Mouse (Mus musculus): Measurements from ENCODE around the gene Btbd1.
"Not testable (repeated sequence)": the region's sequence is repeated elsewhere in the genome, so short reads cannot be mapped to it uniquely, and the experiment has no call there.

Btbd1 gene

DNA sequence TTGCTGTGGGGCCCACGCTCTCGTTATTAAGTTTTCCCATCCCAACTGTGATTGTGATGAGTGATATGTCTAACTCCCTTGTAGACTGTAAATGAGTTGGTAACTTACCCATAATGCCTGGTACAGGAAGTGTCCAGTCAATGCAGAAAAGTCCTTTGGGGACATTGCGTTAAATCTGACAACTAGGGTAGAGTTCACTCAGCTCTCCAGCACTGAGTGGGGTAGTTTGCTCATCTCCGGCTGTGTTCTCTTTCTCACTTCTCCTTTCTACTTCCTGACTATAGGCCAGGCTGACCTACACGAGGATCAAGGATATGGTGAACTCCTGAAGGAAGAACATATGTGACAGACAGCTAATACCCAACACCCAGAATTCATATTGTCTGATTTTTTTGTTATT, 20.0 kb upstream of the Btbd1 start:
- no peak for DNase-seq

DNA sequence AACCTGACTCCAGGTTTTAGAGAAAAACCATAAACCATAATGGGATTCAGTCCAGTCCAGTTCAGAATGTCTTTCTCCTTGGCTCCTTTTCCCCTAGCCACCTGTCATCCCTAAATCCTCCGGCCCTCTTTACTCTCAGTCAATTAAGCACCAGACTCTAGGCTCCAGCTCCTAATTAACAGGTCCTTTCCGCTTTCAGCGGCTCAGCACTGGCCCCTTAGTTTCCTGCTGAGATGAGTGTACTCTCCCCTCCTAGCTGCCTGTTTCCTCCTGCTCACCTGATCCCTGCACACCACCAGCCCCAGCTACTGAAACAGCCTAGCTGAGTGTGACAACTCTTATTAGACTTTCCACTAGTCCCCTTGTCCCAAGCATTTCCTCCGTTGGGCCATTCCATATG, 18.5 kb upstream of the Btbd1 start:
- no peak for DNase-seq

DNA sequence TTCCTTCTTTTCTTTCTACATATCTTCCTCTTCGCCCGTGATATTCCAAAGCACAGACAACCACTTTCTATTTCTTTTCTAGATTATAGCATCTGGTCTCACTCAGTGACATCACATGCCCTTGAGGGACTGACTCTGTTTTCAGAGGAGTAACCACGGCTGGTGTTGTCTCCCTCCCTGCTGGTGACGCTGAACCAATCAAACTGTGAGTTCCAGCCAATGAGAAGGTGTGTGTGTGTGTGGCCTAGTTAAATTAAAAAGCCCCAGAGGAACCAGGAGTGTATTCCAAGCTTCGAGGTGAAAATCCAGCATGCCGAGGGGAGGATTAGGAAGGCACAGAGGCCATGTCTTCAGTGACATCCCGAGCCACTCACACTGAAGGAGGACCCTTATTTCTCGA, 17.8 kb upstream of the Btbd1 start:
- DNase-seq = no peak

DNA sequence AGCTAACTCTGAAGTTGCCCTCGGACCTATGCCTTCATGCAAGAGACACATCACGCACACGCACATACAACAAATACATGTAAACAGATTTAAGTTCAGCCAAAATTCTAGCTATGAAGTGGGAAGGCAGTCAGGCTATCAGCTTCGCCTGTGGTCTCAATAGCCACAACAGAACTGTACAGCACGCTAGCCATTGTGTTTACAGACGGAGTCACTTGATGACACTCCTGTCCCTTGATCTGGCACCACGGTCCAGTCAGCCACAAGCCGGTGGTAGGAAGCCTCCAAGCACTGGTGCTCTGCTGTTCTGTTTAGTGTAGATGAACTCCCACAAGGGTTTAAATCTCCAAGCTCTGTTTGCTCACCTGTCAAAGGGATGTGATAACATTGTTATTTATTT, 16.8 kb upstream of the Btbd1 start:
- DNase-seq = no peak

DNA sequence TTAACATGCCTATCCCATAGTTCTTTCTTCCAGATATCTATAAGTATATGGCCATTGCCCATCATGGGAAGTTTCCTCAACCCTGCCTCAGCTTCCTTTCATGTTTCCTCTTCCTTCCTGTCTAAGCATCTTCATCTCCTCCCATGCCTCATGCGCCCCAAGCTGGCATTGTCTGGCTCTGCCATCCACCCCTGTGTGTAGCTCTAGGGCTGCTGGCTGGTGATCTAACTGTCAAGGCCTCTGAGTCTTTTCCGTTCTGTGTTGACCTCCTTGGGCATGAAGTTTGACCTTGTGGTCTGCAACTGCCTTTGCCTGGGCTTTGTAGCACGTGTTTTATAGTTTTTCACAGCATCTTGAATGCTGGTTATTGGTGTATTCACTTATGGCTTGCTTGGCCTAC, 16.1 kb upstream of the Btbd1 start:
- DNase-seq = no peak

DNA sequence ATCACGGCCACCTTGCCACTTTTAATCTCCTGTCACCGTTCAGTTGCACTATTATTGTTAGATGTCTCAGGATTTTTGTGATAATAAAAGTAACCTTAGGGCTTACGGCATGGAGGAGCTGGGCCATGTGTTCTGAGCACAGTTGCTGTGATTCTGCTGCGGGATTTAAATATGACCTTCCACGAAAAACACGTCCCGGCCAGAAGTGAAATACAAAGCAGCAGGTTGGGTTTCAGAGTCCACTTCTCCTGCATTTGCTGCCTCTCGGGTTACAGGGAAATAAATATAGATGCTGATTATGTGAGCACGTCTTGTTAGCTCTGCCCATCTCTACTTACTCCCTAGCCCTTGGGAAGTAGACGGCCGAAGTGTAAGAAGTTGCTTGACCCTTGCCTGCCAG, 15.6 kb upstream of the Btbd1 start:
- no peak for DNase-seq

DNA sequence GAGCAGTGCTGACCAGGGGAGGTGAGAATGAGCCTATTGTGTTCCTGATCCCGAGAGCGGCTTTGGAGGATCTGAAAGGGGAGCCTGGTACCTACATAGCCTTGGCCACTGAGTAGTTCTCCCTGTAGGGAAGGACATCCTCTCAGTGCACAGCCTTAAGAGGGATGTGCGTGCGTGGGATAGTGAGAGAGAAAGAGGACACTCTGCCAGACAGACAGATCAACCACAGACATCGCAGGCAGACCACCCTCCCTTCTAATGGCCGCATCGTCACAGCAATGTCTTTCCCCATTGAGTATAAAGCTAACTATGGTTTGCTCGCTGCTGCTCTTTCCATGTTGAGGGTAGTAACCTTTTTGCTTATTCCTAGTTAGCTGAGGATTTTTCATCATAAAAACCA, 14.7 kb upstream of the Btbd1 start:
- no peak for DNase-seq

DNA sequence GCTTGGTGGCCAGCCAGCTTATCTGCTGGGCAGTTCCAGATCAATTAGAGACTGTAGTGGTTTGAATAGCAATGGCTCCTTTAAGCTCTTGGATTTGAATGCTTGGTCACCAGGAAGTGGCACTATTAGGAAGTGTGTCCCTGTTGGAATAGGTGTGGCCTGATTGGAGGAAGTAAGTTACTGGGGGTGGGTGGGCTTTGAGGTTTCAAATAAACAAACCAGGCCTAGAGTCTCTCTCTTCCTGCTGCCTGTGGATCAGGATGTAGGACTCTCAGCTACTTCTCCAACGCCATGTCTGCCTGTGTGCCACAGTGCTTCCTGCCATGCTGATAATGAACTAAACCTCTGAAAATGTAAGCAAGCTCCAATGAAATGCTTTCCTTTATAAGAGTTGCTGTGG, 13.8 kb upstream of the Btbd1 start:
- no peak for DNase-seq

DNA sequence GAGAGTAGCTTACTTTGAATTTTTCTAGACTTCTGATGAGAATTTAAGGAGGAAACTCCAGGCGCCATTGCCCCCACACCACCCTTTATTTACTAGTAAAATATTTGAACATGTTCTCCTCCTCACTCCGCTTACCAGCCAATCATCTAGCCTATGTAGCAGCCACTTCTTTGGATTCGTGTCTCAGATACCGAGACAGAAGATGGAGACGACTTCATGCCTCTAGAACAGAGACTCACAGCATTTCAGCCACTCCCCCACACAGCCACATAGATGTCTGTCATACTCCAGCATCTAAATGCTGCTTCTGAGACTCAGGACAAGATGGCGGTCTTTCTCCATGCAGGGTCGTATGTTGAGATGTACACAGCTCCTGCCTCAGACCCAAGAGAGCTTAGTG, 12.9 kb upstream of the Btbd1 start:
- DNase-seq = no peak

DNA sequence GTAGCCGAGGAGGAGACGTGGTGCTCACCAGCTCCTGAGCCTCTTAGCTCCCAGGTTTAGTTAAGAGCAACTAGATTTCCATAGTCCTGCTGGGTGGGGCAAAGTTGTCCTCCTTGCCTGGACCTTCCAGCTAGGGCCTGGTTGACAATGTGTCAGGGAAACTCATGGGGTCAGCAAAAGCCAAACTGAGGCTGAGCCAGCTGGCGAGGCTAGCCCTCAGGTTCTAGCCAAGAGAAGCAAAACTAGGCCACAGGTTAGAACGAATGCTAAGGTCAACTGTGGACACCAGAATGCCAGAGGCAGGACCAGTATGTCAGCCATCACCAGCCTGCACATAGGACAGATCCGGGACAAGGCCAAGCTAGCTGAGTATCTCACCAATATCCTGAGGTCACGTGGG, 12.2 kb upstream of the Btbd1 start:
- peak; percentile 60 to 62 for DNase-seq

DNA sequence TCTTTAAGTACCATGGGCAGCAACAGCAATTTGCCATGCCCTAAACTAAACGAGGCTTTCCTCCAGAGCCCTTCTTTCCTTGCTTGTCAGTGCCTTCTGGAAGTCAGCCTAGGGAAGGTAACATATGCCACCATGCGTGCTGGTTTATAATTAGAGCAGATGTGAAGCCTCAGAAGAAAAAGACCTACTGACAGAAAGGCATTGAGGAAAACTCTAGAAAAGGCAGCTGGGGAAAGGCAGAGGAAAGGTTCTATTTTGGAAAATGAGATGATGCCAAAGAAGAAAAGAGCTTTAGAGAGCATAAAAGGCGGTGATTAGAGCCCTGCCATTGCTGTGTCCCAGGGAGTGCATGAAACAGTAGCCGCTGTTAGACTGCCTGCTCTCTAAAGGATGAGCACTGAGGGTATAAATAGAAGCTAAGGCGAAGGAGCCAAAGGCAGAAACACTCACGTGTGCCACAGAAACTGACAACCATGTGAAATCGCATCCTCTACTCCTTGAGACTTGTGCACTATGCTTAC, 11.5 kb upstream of the Btbd1 start:
- DNase-seq = no peak

DNA sequence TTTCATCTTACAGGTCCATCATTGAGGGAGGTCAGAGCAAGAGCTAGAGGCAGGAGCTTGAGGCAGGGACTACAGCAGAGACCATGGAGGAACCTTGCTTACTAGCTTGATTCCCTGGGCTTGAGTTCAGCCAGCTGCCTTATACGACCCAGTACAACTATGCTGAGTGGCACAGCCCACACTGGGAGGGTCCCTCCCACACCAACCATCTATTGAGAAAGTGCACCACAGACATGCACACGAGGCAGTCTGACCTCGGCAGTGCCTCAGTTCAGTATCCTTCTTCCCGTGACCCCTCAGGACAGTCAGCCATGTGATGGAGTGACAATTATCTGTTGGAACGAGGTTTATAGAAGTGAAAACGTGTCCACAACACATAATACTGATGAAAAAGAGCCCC, 10.5 kb upstream of the Btbd1 start:
- no peak for DNase-seq

DNA sequence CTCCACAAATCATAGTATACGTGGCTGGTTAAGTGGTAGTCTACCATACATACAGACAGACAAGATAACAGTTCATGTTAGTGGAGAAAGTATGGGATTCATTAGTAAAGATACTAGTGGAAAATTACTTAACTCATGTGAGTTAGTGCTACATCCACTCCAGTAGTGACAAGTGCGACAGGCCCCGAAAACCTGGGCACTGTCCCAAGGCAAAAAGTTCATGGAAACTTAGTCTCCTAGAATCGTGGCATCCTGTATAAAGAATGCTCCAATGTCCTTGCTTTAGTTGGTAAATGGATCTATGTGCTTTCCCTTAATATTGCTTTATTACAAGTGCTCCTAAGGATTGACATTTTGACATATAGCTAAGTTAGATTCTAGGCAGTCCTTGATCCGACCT, 8.5 kb upstream of the Btbd1 start:
- not testable (repeated sequence) for DNase-seq

DNA sequence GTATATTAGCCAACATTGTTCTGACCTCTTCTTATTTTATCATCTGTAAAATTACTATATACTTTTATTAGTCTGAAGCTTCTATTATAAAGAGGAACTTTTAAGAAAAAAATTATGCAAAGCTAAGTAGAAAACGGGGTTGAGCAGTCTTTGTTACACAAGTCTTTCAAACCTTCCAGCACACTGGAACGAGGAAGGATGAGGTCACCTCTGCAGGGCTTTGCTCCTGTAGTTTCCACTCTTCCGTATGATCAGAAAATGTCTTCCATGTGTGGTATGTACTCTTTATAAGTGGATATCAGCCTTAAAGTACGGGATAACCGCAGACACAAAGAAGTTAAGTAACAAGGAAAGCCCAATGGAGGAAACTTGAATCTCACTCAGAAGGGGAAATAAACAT, 6.2 kb upstream of the Btbd1 start:
- no peak for DNase-seq

DNA sequence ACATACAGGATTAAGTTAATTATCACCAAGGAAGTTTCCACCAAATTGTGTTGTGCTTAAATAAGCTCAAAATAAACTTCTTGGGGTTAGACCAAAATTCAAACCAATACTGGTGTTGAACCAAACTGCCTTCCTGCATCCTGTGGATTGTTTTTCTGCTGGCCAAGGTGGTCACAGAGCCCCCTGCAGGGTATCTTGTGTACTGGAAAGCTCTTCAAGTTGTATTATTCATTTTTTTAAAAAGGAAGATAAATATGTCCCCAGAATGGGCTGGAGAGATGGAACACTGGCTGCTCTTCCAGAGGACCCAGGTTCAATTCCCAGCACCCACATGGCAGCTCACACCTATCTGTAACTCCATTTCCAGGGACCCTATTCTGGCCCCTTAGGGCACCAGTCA, 5.6 kb upstream of the Btbd1 start:
- no peak for DNase-seq

DNA sequence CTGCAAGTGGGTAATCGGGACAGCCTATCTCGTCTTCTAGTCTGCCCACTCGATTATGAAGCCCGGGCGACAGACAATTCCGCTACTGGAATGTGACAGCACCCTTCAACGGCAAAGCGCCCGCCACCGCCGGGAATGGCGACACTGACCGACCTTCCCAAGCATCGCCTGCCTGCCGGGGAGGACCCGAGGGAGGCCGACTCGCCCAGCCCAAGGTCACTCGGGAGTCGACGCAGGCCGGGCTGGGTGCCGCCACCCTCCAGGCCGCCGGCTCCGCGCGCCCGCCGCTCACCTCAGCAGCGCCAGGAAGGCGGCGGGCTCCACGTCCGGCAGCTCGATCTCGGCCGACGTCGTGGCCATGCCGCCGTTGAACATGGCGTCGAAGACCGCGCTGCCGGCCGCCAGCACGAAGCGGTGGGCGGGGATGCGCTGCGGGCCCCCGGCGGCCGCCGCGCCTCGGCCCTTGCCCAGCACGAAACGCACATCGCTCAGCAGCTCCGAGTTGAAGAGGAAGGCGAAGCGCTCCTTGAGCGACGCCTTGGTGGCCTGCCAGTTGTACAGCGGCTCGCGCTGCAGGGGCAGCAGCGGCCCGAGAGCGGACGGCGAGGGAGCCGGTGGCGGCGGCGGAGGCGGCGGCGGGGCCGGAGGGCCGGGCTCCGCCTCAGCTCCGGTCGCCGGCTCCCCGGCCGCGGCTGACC, 401 bp downstream of the Btbd1 start:
- peak; percentile 25 to 32 for DNase-seq

DNA sequence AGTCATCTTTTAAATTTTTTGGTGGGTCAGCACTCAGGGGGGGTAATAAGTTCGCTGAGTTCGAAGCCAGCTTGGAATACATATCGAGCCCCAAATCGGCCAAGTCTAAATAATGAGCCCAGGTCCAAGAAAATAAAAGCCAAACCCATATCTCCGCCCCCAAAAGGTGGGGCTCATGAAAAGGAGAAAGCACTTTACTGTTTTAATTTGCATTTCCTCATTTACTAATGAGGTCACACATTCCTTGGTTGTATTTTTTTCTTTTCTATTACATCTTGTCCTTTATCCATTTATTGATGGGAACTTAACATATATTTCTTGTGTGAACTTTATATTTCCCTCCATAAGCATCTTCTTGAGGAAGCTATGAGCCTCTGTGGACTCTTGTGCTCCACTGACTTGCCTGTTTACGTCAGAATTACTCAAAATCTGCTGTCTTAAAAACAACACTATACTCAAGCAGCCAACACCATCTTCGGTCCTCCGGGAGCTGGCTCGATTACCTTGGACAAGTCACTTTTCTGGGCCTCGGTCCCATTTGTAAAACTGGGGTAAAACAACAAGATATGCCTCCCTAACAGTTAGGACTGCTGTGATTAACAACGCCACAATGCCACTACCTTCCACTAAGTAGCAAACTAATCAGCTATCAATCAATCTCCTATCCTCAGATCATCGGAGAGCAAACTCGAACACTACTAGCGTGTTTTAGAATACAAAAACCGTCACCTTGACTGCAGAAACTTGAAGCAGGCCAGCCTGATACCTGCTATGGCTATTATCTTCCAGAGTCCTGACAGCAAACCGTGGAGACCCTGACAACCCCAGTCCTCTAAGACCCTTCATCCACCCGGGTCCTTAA, 1.2 kb downstream of the Btbd1 start:
- peak; percentile 16 to 33 for DNase-seq

DNA sequence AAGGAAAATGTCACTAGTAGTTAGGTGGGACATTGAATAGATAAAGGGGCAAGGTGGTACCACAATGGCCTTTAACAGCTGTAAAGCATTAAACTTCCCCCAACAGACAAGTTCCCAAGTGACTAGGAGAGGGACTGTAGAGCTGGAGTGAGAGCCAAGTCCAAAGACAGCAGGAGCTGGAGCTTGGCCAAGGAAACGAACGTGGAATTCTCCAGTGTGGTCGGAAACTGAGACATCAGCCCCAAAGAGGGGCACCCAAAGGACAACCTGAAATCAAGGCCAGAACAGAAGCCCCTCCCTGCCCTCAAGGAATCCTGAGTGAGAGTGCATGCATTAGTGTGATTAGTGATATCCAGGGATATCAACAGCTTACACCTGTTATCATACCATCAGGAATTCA, 3.9 kb downstream of the Btbd1 start:
- peak; percentile 8 to 47 for DNase-seq

DNA sequence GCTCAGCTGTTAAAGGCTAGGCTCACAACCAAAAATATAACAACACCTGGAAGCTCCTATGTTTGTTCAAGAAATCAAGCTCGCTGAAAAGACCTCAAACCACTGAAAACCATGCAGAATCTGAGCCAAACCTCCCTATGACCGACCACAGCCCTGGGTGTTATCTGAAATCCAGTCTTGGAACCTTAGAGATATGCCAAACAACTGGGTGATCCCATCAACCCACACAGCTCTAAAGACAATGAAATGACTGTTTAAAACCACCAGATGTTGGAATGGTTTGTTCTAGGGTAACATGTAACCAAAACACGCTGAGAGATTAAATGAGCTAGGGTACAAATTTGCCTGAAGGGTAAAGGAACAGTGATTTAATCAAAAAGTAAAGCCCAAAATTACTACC, 4.3 kb downstream of the Btbd1 start:
- DNase-seq = no peak

DNA sequence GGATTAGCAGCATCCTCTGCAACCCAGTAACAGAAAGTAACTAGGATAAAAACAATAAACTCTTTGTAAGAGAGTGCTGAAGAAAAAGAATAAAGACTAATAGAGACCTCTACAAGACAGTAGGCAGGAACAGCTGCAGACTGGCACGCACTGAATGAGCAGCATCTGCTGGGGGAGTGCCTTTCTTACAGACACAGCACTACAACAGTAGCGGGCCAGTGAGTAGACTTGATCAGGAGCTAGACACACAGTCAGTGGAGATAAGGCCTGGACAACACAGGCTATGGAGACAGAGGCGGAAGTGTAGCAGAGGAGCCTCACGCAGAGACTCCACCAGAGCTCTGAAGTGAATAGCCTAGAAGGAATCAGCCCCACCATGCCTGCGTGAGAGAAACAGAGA, 23.2 kb downstream of the Btbd1 start:
- no peak for DNase-seq

DNA sequence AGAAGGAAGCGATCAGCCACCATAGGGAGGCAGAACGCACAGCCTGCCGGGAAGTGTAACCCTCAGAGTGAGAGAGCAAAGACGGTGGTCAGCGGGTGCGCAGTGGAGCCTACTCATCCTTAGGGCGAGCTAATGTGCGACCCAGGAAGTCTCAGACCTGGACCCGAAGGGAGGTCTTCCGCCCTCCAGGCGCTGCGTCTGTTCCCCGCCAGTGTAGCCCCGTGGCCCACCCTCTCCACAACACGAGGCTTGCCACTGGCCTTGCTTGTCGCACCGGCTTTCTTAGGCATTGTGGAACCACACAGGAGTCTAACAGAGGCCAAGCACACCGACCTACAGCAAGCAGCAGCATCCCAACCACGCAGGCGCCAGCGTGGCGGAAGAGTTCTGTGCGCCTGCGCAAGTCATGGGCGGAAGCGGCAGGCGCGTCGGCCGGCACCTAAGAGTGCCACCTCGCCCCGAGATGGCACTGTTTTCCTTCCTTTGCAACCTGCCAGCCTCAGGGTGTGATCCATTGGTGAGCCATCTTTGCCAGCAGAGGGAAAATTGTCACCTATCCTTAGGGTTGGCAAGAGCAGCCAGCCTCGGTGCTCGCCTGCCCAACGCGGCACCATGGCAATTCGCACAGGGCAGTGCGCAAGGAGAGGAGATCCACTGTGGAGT, 40.0 kb downstream of the Btbd1 start, which contains the start of gene 3110040N11Rik:
Gene 3110040N11Rik (minus strand): TSS at position 384 of the 663 bp plus-strand sequence.
- DNase-seq = peak; percentile 75

DNA sequence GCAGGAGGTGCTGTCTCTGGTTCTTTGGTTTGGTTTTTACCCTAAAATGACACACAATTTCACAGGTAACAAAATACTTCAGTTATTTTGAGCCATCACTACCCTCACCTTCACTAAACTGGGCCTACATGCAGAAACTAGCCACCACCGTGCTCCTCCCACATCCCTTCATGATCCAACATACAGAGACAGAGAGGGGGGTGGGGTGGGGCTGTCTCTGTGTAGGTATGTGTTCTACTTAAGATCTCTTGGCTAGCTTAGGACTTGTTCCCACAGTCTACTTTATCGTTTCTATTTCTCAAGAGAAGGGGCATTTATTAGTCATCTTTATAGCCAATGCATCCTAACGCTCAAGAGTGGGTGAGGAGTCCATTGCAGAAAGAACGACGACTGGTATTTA, 40.7 kb downstream of the Btbd1 start:
- DNase-seq = no peak

DNA sequence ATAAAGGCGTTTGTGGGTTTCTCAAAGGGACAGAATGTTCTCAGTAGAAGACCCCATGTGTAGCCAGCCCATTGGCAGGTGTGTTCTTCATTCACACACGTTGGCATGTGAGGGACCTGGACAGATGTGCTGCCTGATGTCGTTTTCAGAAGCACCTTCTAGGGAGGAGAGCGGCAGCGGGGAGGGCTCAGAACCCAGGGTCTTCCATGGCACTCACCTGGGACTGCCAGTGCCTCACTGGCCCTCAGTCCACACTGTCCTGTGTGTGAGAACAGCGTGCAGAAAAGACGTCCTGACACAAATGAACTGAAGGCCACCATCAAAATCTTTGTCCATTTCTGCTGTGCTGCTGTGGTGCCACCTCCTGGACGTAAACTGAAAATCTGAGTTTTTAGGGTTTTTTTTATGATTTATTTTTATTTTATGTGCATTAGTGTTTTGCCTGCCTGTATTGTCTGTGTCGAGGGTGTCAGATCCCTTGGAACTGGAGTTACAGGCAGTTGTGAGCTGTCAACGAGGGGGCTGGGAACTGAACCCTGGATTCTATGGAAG, 51.5 kb downstream of the Btbd1 start:
- no peak for DNase-seq

Measured in kidney, adult 8-10 months (tissue).